ENCODE assay signal across 24 mouse cellular contexts in genomic region chr11:28849841-28850240, GRCm38 (mm10). TPM values are rescaled to one million over a fixed set of nuclear protein-coding genes. Genes with fewer than 3 reads are reported as not detected.
DNase-seq lines count a peak whose midpoint lies in the region; TF ChIP-seq lines count a peak whose summit lies in the region.
"Had no signal": no experiment of that assay in that cellular context is flagged by ENCODE, and none has a peak within 500 bp of the region (broad histone marks: within the 10 kb centered on the region; RNA-seq: fewer than 3 reads in every experiment).

No protein-coding gene starts in this region.

- intact Hi-C loops in heart, postnatal 14 days (cut with DNase I) = no loop called here

- DNase-seq in heart, adult 9 months (ENCODE audit: low spot score in 2 of 2) = peak; percentile 16 to 25
- DNase-seq in heart, postnatal 14 days = no peak
- DNase-seq in adipocyte (ENCODE audit: low spot score) = peak; percentile 35
- no peak for DNase-seq in urinary bladder, adult 2 months (ENCODE audit: low spot score)
- no peak for DNase-seq in lung, postnatal 4 days
- DNase-seq: adrenal gland, adult 8-10 months; adrenal gland, postnatal 36 days; B cell, adult 2 months; cerebellum, adult 18-20 months; cerebellum, adult 9-10 months; cerebellum, postnatal 14 days; gastrocnemius, postnatal 25 days; heart, adult 2 months; heart, postnatal 10 days; heart, postnatal 4 days; kidney, adult 18-20 months had no signal

- no peak for TF ChIP-seq CTCF in C2C12 (IDR thresholded peaks at IDR 0.05; ENCODE audit: control insufficient read depth, insufficient read depth, insufficient read length)

- H3K4me3 ChIP-seq in C2C12 (ENCODE audit: insufficient read depth, poor library complexity, severe bottlenecking) = no peak overlapping the region
- H3K4me3 ChIP-seq: forebrain, embryonic 10.5 days; forebrain, embryonic 13.5 days; heart, adult 2 months; heart, embryonic 12.5 days; heart, embryonic 15.5 days had no signal

- no peaks in the 10 kb centered on the region for H3K36me3 ChIP-seq in C2C12 (ENCODE audit: control insufficient read depth, insufficient read depth)
- H3K36me3 ChIP-seq: forebrain, embryonic 10.5 days; heart, embryonic 12.5 days; heart, embryonic 15.5 days had no signal

- H3K79me3 ChIP-seq in C2C12 (ENCODE audit: low read depth) = no peaks in the 10 kb centered on the region

- no peak overlapping the region for H3ac ChIP-seq in C2C12 (ENCODE audit: control insufficient read depth, insufficient read length, low read depth)

- no peaks in the 10 kb centered on the region for H3K79me2 ChIP-seq in C2C12 (ENCODE audit: control insufficient read depth, insufficient read depth)

- H3K27me3 ChIP-seq in C2C12 (ENCODE audit: control insufficient read depth, insufficient read depth, insufficient read length) = no peaks in the 10 kb centered on the region
- H3K27me3 ChIP-seq: Patski had no signal

TF ChIP-seq in C2C12, 6 proteins besides CTCF, POLR2A, EP300 and RAD21:
- peak; percentile 19 for TF ChIP-seq MAX (IDR thresholded peaks at IDR 0.05)
- TF ChIP-seq USF1 (IDR thresholded peaks at IDR 0.05; ENCODE audit: low read depth) = no peak
- no peak for TF ChIP-seq CEBPB (IDR thresholded peaks at IDR 0.05; ENCODE audit: low read depth)

RNA-seq across cellular contexts. Expression of gene Efemp1, which starts 3.2 kb away (rescaled TPM):
- total RNA-seq in heart, postnatal 14 days (2021) = 10 to 100 TPM; 15.3 to 18.1 TPM
- 0.07 TPM for polyA plus RNA-seq in C2C12 (2012; fragmentation: generic; extraction: Trizol)
- polyA plus RNA-seq in urinary bladder, adult 2 months (2012; rRNA removed) = 175 and 188 TPM in 2 replicates
- polyA plus RNA-seq: CD4-positive, CD25-positive, alpha-beta regulatory T cell, adult 4 months; inflammation-experienced regulatory T-cells, adult 6 months had no signal

Comparison
In these comparisons a context has a peak if more than half of its experiments do, and no peak if none do; other contexts are left out.
1. DNase-seq: peak in heart, adult 9 months (2 of 2) and adipocyte (single experiment); none in heart, postnatal 14 days (0 of 2), urinary bladder, adult 2 months (single experiment) and lung, postnatal 4 days (0 of 2).
2. RNA of gene Efemp1, which starts 3.2 kb away (polyA plus RNA-seq): 175 to 188 TPM in urinary bladder, adult 2 months; 0.07 TPM in C2C12 (single experiment); every median in the first group is over 100 times any median in the second.